Mouse (Mus musculus) forebrain, embryonic 14.5 days (tissue): Measurements from ENCODE around the gene BC051665. TPM values are rescaled to one million over a fixed set of nuclear protein-coding genes. Genes with fewer than 3 reads are reported as not detected.

ENCODE experiments used
- ATAC-seq: fragments of 200-750 bp; cut with Nextera tagmentation; 2 replicates; pipeline ENCODE4 v1.8.0; 2017; ENCODE audit warnings: mild to moderate bottlenecking, moderate library complexity
- DNase-seq: peaks from one replicate; pipeline ENCODE4 v3.0.0-alpha.2; 2015; ENCODE audit warnings: low spot score
- H3K27ac ChIP-seq: fragments of 300-500 bp; sonication (generic); 2 replicates; pipeline ENCODE4 v1.5.1; 2014; ENCODE audit warnings: low read depth, mild to moderate bottlenecking, control low read depth, low read length, moderate library complexity
- H3K27me3 ChIP-seq: fragments of 300-500 bp; sonication (generic); replicated peaks from 2 replicates; pipeline ENCODE4 v1.6.1; 2014; ENCODE audit warnings: low read length, control low read depth, mixed read lengths; ENCODE audit not compliant: control insufficient read depth, insufficient read depth
- H3K36me3 ChIP-seq: fragments of 300-500 bp; sonication (generic); 2 replicates; pipeline ENCODE4 v1.6.1; 2014; ENCODE audit warnings: low read length, control low read depth; ENCODE audit not compliant: control insufficient read depth, insufficient read depth
- H3K4me1 ChIP-seq: fragments of 300-500 bp; sonication (generic); 2 replicates; pipeline ENCODE4 v1.6.1; 2014; ENCODE audit warnings: antibody characterized with exemption, low read length, control low read depth; ENCODE audit not compliant: control insufficient read depth, insufficient read depth
- H3K4me2 ChIP-seq: fragments of 300-500 bp; sonication (generic); 2 replicates; pipeline ENCODE4 v1.6.1; 2014; ENCODE audit warnings: mild to moderate bottlenecking, control low read depth, low read length
- H3K4me3 ChIP-seq: fragments of 300-500 bp; sonication (generic); 2 replicates; pipeline ENCODE4 v1.5.1; 2014; ENCODE audit warnings: low read depth, low read length, control low read depth
- H3K9ac ChIP-seq: fragments of 300-500 bp; sonication (generic); 2 replicates; pipeline ENCODE4 v1.6.1; 2014; ENCODE audit warnings: mild to moderate bottlenecking, low read length, control low read depth, moderate library complexity
- H3K9me3 ChIP-seq: fragments of 300-500 bp; sonication (generic); replicated peaks from 2 replicates; pipeline ENCODE4 v1.6.1; 2016; ENCODE audit warnings: low read length, control low read depth, mixed read lengths; ENCODE audit not compliant: control insufficient read depth
- WGBS: fragments of 180-500 bp; shearing (Covaris S2); extraction: QIAGEN DNeasy Blood & Tissue Kit; methylation state at CpG from one replicate; pipeline ENCODE4 v1.1.7; 2014; 5-methylcytosine and 5-hydroxymethylcytosine counted together
- polyA plus RNA-seq: library from polyadenylated mRNA; unstranded; fragments of >200 nt; fragmentation: Nextera tagmentation; extraction: Ambion mirVana; gene quantifications from 2 replicates; pipeline ENCODE4 v1.2.1, GENCODE M21; 2014

Gene BC051665
- polyA plus RNA-seq, 1 experiment from 2014 or later, result not detected

DNA sequence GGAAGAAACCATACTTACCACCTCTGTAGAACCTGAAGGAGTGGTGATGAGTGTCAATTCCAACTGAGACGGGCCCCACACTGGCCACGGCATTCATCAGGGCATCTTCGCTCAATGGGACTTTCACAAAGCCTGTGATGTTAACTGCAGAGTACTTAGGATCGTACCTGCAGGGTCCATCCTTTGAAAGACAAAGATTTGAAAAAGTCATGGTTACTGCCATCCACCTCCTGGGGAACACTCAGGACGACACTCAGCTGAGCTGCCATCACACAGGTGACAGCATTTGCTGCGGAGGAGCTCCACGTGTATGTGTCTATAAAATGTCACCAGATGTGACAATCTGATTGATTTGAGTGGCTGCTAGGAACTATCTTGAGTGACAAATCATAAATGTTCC lies 2.9 kb downstream of the BC051665 start:
- no peak overlapping the region for H3K4me2 ChIP-seq
- H3K9me3 ChIP-seq, result no peaks in the 10 kb centered on the region
- no peak overlapping the region for H3K9ac ChIP-seq
- DNase-seq (no peak), ATAC-seq (no peak)
- H3K4me3 ChIP-seq, result no peak overlapping the region
- H3K4me1 ChIP-seq, result no peaks in the 10 kb centered on the region
- 84% methylated on average over 7 of the region's 7 CpGs for WGBS
- H3K27ac ChIP-seq, result no peak overlapping the region
- H3K27me3 ChIP-seq, result no peaks in the 10 kb centered on the region
- H3K36me3 ChIP-seq, result no peaks in the 10 kb centered on the region

DNA sequence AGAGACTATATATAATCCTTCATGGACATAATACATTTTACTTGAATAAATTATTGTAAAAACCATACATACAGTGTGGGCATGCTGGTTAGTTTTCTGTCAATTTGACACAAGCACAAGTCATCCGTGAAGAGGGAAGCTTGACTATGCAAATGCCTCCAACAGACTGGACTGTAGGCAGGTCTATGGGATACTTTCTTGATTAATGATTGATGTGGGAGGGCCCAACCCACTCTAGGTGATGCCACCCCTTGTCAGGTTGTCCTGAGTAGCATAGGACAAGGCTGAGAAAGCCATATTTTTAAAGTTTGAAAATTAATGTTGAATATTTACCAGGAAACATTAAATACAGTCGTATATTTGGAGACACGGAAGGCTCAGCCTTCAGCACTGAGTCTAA lies 5.6 kb downstream of the BC051665 start:
- H3K4me2 ChIP-seq, result no peak overlapping the region
- no peaks in the 10 kb centered on the region for H3K36me3 ChIP-seq
- H3K27me3 ChIP-seq, result no peaks in the 10 kb centered on the region
- no peak for ATAC-seq
- 91% methylated on average over 3 of the region's 3 CpGs for WGBS
- H3K27ac ChIP-seq, result no peak overlapping the region
- H3K4me1 ChIP-seq, result no peaks in the 10 kb centered on the region
- no peak for DNase-seq
- H3K4me3 ChIP-seq, result no peak overlapping the region
- no peaks in the 10 kb centered on the region for H3K9me3 ChIP-seq
- H3K9ac ChIP-seq, result no peak overlapping the region

DNA sequence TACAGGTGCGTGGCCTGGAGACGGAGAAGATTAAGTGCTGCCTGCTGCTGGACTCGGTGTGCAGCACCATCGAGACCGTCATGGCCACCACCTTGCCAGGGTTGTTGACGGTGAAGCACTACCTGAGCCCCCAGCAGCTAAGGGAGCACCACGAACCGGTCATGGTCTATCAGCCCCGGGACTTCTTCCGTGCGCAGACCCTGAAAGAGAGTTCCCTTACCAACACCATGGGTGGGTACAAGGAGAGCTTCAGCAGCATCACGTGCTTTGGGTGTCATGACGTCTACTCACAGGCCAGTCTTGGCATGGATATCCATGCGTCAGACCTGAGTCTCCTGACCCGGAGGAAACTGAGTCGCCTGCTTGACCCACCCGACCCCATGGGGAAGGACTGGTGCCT lies 25.0 kb downstream of the BC051665 start:
- Histone ChIP-seq H3K27ac (no peak overlapping the region), H3K36me3 (peaks cover 66% of the 10 kb centered on the region), H3K4me1 (no peaks in the 10 kb centered on the region), H3K27me3 (no peaks in the 10 kb centered on the region), H3K9ac (no peak overlapping the region), H3K4me2 (no peak overlapping the region), H3K4me3 (no peak overlapping the region), H3K9me3 (no peaks in the 10 kb centered on the region)
- no peak for DNase-seq
- 98% methylated on average over 17 of the region's 17 CpGs for WGBS
- ATAC-seq, result no peak

DNA sequence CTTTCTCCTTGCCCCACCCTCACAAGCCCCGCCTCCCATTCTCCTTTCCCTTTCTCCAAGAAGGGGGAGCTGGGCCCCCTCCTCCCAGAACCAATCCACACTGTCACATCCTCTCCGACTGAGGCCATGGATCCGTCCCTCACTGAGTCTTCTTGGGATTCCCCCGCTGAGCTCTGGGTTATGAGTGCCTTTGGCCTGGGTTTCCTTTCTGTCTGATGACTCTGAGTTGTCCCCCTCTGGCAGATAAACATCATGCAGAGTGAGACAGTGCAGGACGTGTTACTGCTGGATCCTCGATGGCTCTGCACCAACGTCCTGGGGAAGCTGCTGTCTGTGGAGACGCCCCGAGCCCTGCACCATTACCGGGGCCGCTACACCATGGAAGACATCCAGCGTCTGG lies 25.8 kb downstream of the BC051665 start:
- Histone ChIP-seq H3K9ac (no peak overlapping the region), H3K4me2 (no peak overlapping the region), H3K4me3 (no peak overlapping the region), H3K27ac (no peak overlapping the region), H3K27me3 (no peaks in the 10 kb centered on the region), H3K9me3 (no peaks in the 10 kb centered on the region), H3K36me3 (peaks cover 73% of the 10 kb centered on the region), H3K4me1 (no peaks in the 10 kb centered on the region)
- no peak; the same call in 1 of the 2 replicates for ATAC-seq
- DNase-seq, result no peak
- 94% methylated on average over 12 of the region's 12 CpGs for WGBS

DNA sequence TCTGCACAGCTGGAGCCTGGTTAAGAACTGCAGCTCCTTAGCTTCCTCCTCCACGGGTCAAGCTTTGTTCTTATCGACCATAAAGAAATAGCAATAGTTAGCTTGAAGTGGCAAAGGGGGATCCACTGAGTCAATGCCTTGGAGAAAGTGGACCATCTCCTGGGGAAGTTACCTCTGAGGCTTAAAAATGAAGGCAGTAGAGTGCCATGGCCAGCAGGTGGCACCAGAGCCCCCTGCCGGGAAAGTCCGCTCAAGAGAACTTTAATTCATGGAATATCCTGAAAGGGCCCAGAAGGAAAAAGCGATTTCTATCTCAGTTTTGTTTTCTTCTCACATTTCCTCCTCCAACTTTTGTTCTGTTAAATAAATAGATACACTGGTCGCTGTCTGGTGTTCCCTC lies 27.0 kb downstream of the BC051665 start:
- WGBS, result 40% methylated on average over 6 of the region's 6 CpGs
- ATAC-seq (no peak), DNase-seq (peak; percentile 62)
- Histone ChIP-seq H3K27ac (no peak overlapping the region), H3K27me3 (no peaks in the 10 kb centered on the region), H3K4me3 (no peak overlapping the region), H3K36me3 (peaks cover 80% of the 10 kb centered on the region), H3K9ac (no peak overlapping the region), H3K9me3 (no peaks in the 10 kb centered on the region), H3K4me1 (no peaks in the 10 kb centered on the region), H3K4me2 (no peak overlapping the region)

DNA sequence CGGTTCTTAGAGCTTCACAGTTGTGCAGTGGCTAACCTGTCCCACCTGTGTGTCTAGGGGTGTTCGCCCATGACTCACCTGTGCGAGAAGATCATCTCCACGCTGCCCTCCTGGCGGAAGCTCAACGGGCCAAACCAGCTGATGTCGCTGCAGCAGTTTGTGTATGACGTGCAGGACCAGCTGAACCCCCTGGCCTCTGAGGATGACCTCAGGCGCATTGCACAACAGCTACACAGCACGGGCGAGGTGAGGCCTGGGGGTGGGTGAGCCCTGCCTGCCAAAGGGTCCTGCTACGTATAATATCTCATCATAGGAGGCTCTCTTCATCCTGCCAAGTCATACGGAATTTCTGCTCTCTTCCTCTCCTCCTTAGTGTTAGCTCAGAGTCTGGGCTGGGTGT lies 28.9 kb downstream of the BC051665 start:
- Histone ChIP-seq H3K4me2 (no peak overlapping the region), H3K9me3 (no peaks in the 10 kb centered on the region), H3K27ac (no peak overlapping the region), H3K4me1 (no peaks in the 10 kb centered on the region), H3K27me3 (no peaks in the 10 kb centered on the region), H3K36me3 (peaks cover 85% of the 10 kb centered on the region), H3K9ac (no peak overlapping the region), H3K4me3 (no peak overlapping the region)
- 90% methylated on average over 13 of the region's 13 CpGs for WGBS
- DNase-seq (no peak), ATAC-seq (no peak)

DNA sequence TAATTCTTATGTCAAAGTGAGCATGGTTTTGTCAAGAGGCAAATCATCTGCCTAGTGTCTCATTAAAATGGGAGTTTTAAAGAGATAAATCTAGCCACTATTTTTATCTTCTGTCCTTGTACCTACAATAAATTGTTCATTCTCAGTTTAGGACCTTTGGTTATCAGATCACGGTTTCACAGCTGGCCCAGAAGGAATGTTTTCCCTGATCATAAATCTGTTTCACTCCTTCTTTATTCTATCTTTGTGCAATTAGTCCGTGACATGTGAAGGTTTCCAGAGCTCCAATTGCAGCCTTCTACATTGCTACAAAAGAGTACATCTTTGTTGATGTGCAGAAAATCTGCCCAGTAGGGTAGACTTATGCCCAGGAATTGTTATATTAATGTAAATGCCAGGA lies 30.9 kb downstream of the BC051665 start:
- Histone ChIP-seq H3K4me2 (no peak overlapping the region), H3K27me3 (no peaks in the 10 kb centered on the region), H3K4me1 (no peaks in the 10 kb centered on the region), H3K27ac (no peak overlapping the region), H3K9ac (no peak overlapping the region), H3K9me3 (no peaks in the 10 kb centered on the region), H3K4me3 (no peak overlapping the region), H3K36me3 (peaks cover 87% of the 10 kb centered on the region)
- DNase-seq (no peak), ATAC-seq (no peak)
- 88% methylated on average over 2 of the region's 2 CpGs for WGBS

DNA sequence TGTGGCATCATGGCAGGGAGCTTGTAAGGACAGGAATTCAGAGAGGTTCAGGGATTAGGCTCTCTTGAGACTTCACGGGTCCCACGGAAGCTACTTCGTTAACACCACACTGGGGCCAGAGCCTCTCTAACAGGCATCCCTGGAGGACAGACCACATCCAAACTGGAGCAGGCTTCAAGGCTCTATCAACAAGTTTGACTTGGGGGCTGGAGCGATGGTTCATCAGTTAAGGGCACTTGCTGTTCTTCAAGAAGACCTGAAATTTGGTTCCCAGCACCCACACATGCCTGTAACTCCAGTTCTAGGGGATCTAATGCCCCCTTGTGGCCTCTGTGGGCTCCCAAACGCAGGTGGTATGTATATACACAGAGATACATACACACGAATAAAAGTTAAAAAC lies 32.9 kb downstream of the BC051665 start:
- no peak for DNase-seq
- Histone ChIP-seq H3K9me3 (no peaks in the 10 kb centered on the region), H3K27me3 (no peaks in the 10 kb centered on the region), H3K4me1 (no peaks in the 10 kb centered on the region), H3K4me3 (no peak overlapping the region), H3K36me3 (peaks cover 94% of the 10 kb centered on the region), H3K4me2 (no peak overlapping the region), H3K9ac (no peak overlapping the region), H3K27ac (no peak overlapping the region)
- no peak for ATAC-seq
- 94% methylated on average over 6 of the region's 6 CpGs for WGBS

DNA sequence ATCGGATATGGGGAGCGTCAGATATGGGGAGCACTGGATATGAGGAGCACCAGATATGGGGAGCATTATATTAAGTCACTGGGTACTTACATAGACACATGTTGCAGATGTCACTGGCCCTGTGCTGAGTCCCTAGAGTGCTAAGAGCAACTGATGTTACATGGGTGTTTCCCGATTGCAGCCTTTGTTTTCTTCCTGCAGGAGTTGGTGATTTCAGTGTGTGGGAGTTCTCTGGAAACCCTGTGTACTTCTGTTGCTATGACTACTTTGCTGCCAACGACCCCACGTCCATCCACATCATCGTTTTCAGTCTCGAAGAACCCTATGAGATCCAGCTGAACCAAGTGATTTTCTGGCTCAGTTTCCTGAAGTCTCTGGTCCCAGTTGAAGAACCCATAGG lies 35.2 kb downstream of the BC051665 start:
- DNase-seq (no peak), ATAC-seq (no peak)
- Histone ChIP-seq H3K4me3 (no peak overlapping the region), H3K9me3 (no peaks in the 10 kb centered on the region), H3K4me1 (no peaks in the 10 kb centered on the region), H3K4me2 (no peak overlapping the region), H3K27me3 (no peaks in the 10 kb centered on the region), H3K36me3 (peaks cover 87% of the 10 kb centered on the region), H3K27ac (no peak overlapping the region), H3K9ac (no peak overlapping the region)
- WGBS, result 97% methylated on average over 7 of the region's 7 CpGs
